Mouse (Mus musculus) lung, postnatal 36 days (tissue): ENCODE measurements around the gene Acacb.

Experiments used
- DNase-seq: peaks from one replicate; pipeline ENCODE4 v3.0.0; 2022; ENCODE audit warnings: mixed read lengths

Gene Acacb

GRCm38 (mm10) chr5:114137481-114138276, 8.7 kb upstream of the Acacb start:
- no peak for DNase-seq

- DNase-seq: peak; percentile 69
These were observed 7.8 kb upstream of the Acacb start for GRCm38 (mm10) chr5:114138277-114139164.

GRCm38 (mm10) chr5:114139175-114139574, 7.2 kb upstream of the Acacb start:
- peak; percentile 95 for DNase-seq

- DNase-seq: no peak
These were observed 973 bp downstream of the Acacb start for GRCm38 (mm10) chr5:114147043-114147972.

GRCm38 (mm10) chr5:114152359-114153092, 6.2 kb downstream of the Acacb start:
- no peak for DNase-seq

- DNase-seq: no peak
These were observed 7.2 kb downstream of the Acacb start for GRCm38 (mm10) chr5:114153490-114153889.

GRCm38 (mm10) chr5:114154765-114155164, 8.4 kb downstream of the Acacb start:
- DNase-seq: no peak

GRCm38 (mm10) chr5:114155168-114155933, 9.0 kb downstream of the Acacb start:
- peak; percentile 85 for DNase-seq

- DNase-seq: no peak
These were observed 10.9 kb downstream of the Acacb start for GRCm38 (mm10) chr5:114157236-114157635.

- DNase-seq: no peak
These were observed 15.1 kb downstream of the Acacb start for GRCm38 (mm10) chr5:114161424-114161823.

GRCm38 (mm10) chr5:114162106-114162815, 15.9 kb downstream of the Acacb start:
- DNase-seq: no peak

GRCm38 (mm10) chr5:114163117-114163696, 16.9 kb downstream of the Acacb start:
- no peak for DNase-seq

- DNase-seq: no peak
These were observed 24.0 kb downstream of the Acacb start for GRCm38 (mm10) chr5:114170345-114170744.

- no peak for DNase-seq
These were observed 26.6 kb downstream of the Acacb start for GRCm38 (mm10) chr5:114172936-114173335.

GRCm38 (mm10) chr5:114173458-114173857, 27.1 kb downstream of the Acacb start:
- DNase-seq: no peak

GRCm38 (mm10) chr5:114173877-114174581, 27.7 kb downstream of the Acacb start:
- no peak for DNase-seq

GRCm38 (mm10) chr5:114174639-114175038, 28.3 kb downstream of the Acacb start:
- DNase-seq: peak; percentile 70

- peak; percentile 98 for DNase-seq
These were observed 29.3 kb downstream of the Acacb start for GRCm38 (mm10) chr5:114175596-114176171.
